Mouse (Mus musculus) embryonic fibroblast, embryonic 13.5 days (primary cell): ENCODE results near the gene Prkcd.

Source experiments
- CTCF ChIP-seq: IDR thresholded peaks from 2 replicates; pipeline ENCODE4 v1.5.1; 2011; ENCODE audit warnings: mild to moderate bottlenecking, control low read depth, low read length, moderate library complexity, borderline replicate concordance; ENCODE audit not compliant: insufficient read depth
- POLR2A ChIP-seq: IDR thresholded peaks from 2 replicates; pipeline ENCODE4 v1.6.1; 2011; ENCODE audit warnings: low read depth, mild to moderate bottlenecking, control low read depth, low read length, moderate library complexity

DNA sequence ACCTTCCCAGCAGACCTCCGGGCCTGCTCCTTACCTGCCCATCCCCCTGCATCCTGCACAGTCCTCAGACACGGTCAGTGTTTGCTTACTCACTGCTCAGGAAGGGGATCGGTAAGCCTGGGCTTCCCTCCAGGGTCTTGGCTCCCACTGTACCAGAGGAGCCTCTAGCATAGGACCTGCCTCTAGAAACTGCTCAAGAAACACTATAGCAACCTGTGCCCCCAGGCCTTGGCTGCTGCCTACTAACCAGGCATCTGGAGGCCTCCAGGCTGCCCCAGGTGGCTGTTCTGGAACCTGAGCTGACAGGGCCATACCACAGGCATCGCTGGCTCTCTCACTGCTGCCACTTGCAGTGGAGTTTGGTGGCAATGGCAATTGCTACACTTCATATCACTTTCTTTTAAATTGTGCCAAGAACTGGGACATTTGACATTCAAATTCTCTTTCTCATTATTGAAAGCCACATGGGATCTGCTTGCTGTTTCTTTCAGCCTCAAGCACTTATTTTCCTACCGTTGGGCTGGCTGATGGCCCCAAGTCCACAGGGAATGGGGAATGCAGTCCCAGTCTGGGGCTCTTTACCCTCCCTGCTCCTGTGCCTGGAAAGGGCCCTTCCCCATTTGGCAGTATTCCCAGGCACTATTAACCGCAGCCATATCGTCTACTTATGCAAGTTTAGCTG, 39.1 kb downstream of the Prkcd start:
- TF ChIP-seq CTCF (no peak), POLR2A (no peak)
